Mouse (Mus musculus) colon, adult 2 months (tissue): ENCODE data around the gene Arel1. TPM values are rescaled to one million over a fixed set of nuclear protein-coding genes. Genes with fewer than 3 reads are reported as not detected.

ENCODE experiments used
- polyA plus RNA-seq: library from polyadenylated mRNA; depleted of rRNA; stranded (reverse); fragments of >200 nt; gene quantifications from 2 replicates; pipeline ENCODE4 v1.2.3, GENCODE M21; 2012; rRNA removed

Gene Arel1
- polyA plus RNA-seq, result 20.9 and 26.8 TPM in 2 replicates

DNA sequence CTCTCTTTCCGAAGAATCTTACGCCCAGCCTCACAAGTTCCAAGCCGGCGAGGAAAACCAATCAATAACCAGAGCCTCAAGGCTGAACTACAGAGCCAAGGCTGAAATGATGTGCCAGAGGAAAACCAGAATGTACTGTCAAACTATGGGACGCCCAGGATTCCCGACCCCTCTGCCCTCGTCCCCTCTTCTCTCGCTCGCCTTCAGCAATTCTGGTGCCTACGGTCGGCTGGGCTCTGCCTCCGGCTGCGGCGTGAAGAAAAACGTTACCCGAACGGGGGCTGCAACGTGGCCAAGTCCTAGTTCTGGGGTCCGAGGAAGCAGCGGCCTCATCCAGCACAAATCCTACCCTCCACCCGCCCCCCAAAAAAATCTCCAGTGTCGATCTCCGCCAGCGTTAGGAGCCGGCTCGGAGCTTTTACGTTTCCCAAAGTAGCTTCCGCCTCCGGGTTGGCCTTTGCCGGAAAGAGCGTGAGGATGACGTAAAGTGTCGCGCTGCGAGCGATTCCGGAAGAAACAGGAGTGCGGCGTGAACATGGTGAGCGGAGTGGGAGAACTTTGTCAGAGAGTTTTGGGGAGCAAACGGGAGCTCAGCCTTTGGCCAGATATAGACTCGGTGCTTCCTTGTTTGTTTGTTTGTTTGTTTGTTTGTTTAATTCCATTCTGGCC lies at the start of gene Arel1, which contains the start of gene Fcf1:
Gene Arel1 (minus strand): TSS at position 473 of the 669 bp plus-strand sequence.
Gene Fcf1 (plus strand): TSS at position 470 of the 669 bp plus-strand sequence.

DNA sequence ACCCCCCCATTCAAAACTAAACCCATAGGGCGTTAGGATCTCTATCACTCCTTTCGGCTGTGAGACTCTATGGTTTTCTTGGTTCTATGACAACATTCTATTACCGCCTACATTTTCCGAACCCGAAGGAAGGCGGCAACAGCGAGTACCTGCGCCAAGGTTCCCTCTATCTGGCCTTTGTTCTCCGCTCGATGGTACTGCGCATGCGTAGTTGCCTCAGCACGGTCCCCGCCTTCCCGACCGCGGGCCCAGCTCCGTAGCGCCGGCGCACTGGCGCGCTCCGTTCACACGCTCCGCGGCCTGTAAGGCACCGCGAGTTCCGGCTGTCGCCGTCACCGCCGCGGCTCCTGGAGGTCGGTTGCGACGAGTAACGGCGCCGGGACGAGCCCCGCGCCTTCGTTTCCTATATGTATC lies 25.4 kb upstream of the Arel1 start, which contains the start of gene Ylpm1:
Gene Ylpm1 (plus strand): TSS at position 239 of the 414 bp plus-strand sequence.

GRCm38 (mm10) chr12:84876481-84877121 lies 94.1 kb downstream of the Arel1 start, which contains the start of gene Ltbp2:
Gene Ltbp2 (minus strand): TSS chr12:84876532.

Other genes starting within 250 kb of the Arel1 start
- 198 and 225 TPM in 2 replicates for gene Npc2, start 197.7 kb downstream of the Arel1 start, polyA plus RNA-seq
- 33.6 and 40.2 TPM in 2 replicates for gene Isca2, start 197.6 kb downstream of the Arel1 start, polyA plus RNA-seq
- 1.7 and 1.8 TPM in 2 replicates for gene Ltbp2, start 94.4 kb downstream of the Arel1 start, polyA plus RNA-seq
- 18.9 and 20.7 TPM in 2 replicates for gene Fcf1, start within 50 bp of the Arel1 start, polyA plus RNA-seq
- 8.0 and 8.6 TPM in 2 replicates for gene Ylpm1, start 25.4 kb upstream of the Arel1 start, polyA plus RNA-seq
- gene Prox2, start 139.9 kb upstream of the Arel1 start, polyA plus RNA-seq, result 1.3 and 1.6 TPM in 2 replicates
- gene Dlst, start 139.9 kb upstream of the Arel1 start, polyA plus RNA-seq, result 83.3 and 92.1 TPM in 2 replicates
- 0.88 and 1.0 TPM in 2 replicates for gene Rps6kl1, start 180.4 kb upstream of the Arel1 start, polyA plus RNA-seq
- gene Pgf, start 206.9 kb upstream of the Arel1 start, polyA plus RNA-seq, result 0.88 and 1.3 TPM in 2 replicates
- 98.1 and 117 TPM in 2 replicates for gene Eif2b2, start 248.6 kb upstream of the Arel1 start, polyA plus RNA-seq